Mouse (Mus musculus) inflammation-experienced regulatory T-cells (primary cell): ENCODE data around the gene Kcnf1. TPM values are rescaled to one million over a fixed set of nuclear protein-coding genes. Genes with fewer than 3 reads are reported as not detected.

Experiments used
- polyA plus RNA-seq, 2 experiments: library from polyadenylated mRNA; unstranded; fragments of 100-300 nt; shearing (Covaris generic); gene quantifications; one replicate each; pipeline ENCODE4 v1.2.1; 2017

The Kcnf1 gene
- under 1 TPM; 0.18 to 0.65 TPM for polyA plus RNA-seq

GRCm38 (mm10) chr12:17176757-17177092 lies at the start of gene Kcnf1:
TSS of gene Kcnf1 (minus strand) at chr12:17176888.

Other genes with a start within 250 kb of the Kcnf1 start
- 10 to 100 TPM; 57.0 to 68.1 TPM for gene Pqlc3, start 176.5 kb downstream of the Kcnf1 start, polyA plus RNA-seq
- gene 2410004P03Rik, start 165.2 kb downstream of the Kcnf1 start, polyA plus RNA-seq: 1 to 10 TPM; 1.8 to 2.4 TPM
- gene Pdia6, start 89.7 kb upstream of the Kcnf1 start, polyA plus RNA-seq: 100 to 1,000 TPM; 170 to 178 TPM
- gene Atp6v1c2, start 152.5 kb upstream of the Kcnf1 start, polyA plus RNA-seq: 1 to 10 TPM in 1 of 2 experiments, under 1 TPM in 1; 0.16 to 3.0 TPM
- gene Nol10, start 171.6 kb upstream of the Kcnf1 start, polyA plus RNA-seq: 10 to 100 TPM; 15.0 to 29.7 TPM